25 mouse cellular contexts compared by ENCODE assay signal in the genomic region with DNA sequence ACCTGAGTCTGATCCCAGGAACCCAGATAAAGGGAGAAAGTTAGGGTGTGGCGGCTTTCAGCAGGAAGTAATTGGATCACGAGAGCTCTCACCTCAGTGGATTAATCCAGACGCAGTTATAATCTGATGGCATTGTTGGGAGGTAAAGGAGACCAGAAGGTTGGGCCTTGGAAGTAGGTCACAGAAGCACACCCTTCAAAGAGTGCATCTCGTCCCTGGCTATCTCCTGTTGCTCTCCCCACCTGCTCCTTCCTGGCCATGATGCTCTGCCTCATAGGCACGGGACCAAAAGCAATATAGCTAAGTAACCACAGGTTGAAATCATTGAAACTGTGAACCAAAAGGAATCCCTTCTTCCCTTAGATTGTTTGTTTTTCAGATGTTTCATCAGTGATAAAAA. TPM values are rescaled to one million over a fixed set of nuclear protein-coding genes. Genes with fewer than 3 reads are reported as not detected.
DNase-seq lines count a peak whose midpoint lies in the region; ATAC-seq and TF ChIP-seq lines count a peak whose summit lies in the region.
"Had no signal": no experiment of that assay in that cellular context is flagged by ENCODE, and none has a peak within 500 bp of the region (broad histone marks: within the 10 kb centered on the region; RNA-seq: fewer than 3 reads in every experiment).

No protein-coding gene starts in this region.

- no peak for TF ChIP-seq CTCF in cerebellum, adult 2 months (IDR thresholded peaks at IDR 0.05; ENCODE audit: borderline replicate concordance, insufficient read depth, low read depth, low read length)

- H3K4me1 ChIP-seq in cerebellum, adult 2 months (ENCODE audit: control insufficient read depth, insufficient read depth, low read length): peaks cover 8% of the 10 kb centered on the region
- no peaks in the 10 kb centered on the region for H3K4me1 ChIP-seq in heart, embryonic 11.5 days (ENCODE audit: control insufficient read depth, insufficient read depth, low read length)
- H3K4me1 ChIP-seq: forebrain, embryonic 13.5 days had no signal

- 13% methylated on average over 5 of the region's 5 CpGs for WGBS in cerebellum, adult 2 months
- 87% methylated on average over 5 of the region's 5 CpGs for WGBS in heart, embryonic 11.5 days (ENCODE audit: insufficient replicate concordance)

- no peak overlapping the region for H3K4me3 ChIP-seq in cerebellum, adult 2 months (replicated peaks; ENCODE audit: insufficient read depth, low read depth, low read length)
- H3K4me3 ChIP-seq in heart, embryonic 11.5 days (ENCODE audit: low read depth, low read length): no peak overlapping the region
- H3K4me3 ChIP-seq: forebrain, embryonic 13.5 days; forebrain, embryonic 15.5 days had no signal

- no peaks in the 10 kb centered on the region for H3K27me3 ChIP-seq in cerebellum, adult 2 months (ENCODE audit: control insufficient read depth, insufficient read depth, low read length)
- H3K27me3 ChIP-seq in heart, embryonic 11.5 days (ENCODE audit: control insufficient read depth, insufficient read depth, low read length): no peaks in the 10 kb centered on the region
- H3K27me3 ChIP-seq: CH12.LX; forebrain, embryonic 13.5 days; forebrain, embryonic 15.5 days; Patski had no signal

- H3K36me3 ChIP-seq in heart, embryonic 11.5 days (ENCODE audit: control insufficient read depth, insufficient read depth, low read length): peaks cover 21% of the 10 kb centered on the region

- peak; percentile 31 to 69 for DNase-seq in cerebellum, adult 2 months
- DNase-seq in cerebellum, postnatal 10 days: no peak
- peak; percentile 30 to 55 for DNase-seq in cerebellum, postnatal 25 days
- DNase-seq in cerebellum, adult 9-10 months: no peak
- peak; percentile 80 for DNase-seq in heart, adult 11 months
- DNase-seq in brain, adult 2 months (ENCODE audit: low read depth, low spot score): peak; percentile 51
- DNase-seq: adrenal gland, adult 8-10 months; adrenal gland, postnatal 14 days; adrenal gland, postnatal 36 days; B cell, adult 2 months; cerebellum, adult 11-12 months; cerebellum, adult 8-10 months; forebrain, postnatal 0 days had no signal

- H3K9me3 ChIP-seq in heart, embryonic 11.5 days (replicated peaks; ENCODE audit: control insufficient read depth, low read length): no peaks in the 10 kb centered on the region
- H3K9me3 ChIP-seq: forebrain, embryonic 13.5 days; forebrain, embryonic 15.5 days; G1E had no signal

- no peak for ATAC-seq in heart, embryonic 11.5 days (replicated peaks; ENCODE audit: insufficient number of reproducible peaks, low FRiP score, low TSS enrichment)
- ATAC-seq: activated CD4-positive, CD25-positive, alpha-beta regulatory T cell, adult 4 months; CD4-positive, CD25-positive, alpha-beta regulatory T cell, adult 4 months; forebrain, embryonic 13.5 days; forebrain, embryonic 15.5 days; forebrain, postnatal 0 days; Patski had no signal

- H3K4me2 ChIP-seq in heart, embryonic 11.5 days: no peak overlapping the region
- H3K4me2 ChIP-seq: forebrain, embryonic 13.5 days; forebrain, embryonic 15.5 days had no signal

- no peak for TF ChIP-seq POLR2A in cerebellum, adult 2 months (IDR thresholded peaks at IDR 0.05; ENCODE audit: borderline replicate concordance, insufficient read depth, low read length)

- H3K27ac ChIP-seq in cerebellum, adult 2 months (ENCODE audit: insufficient read depth, low read length): 0 out of 2 replicates have a peak overlapping the region, but pooled peaks have one; percentile 69
- H3K27ac ChIP-seq in heart, embryonic 11.5 days (ENCODE audit: low read depth, low read length): no peak overlapping the region
- H3K27ac ChIP-seq: forebrain, embryonic 13.5 days; forebrain, embryonic 15.5 days had no signal

- H3K9ac ChIP-seq in heart, embryonic 11.5 days (ENCODE audit: low read depth, low read length): no peak overlapping the region
- H3K9ac ChIP-seq: forebrain, embryonic 13.5 days; forebrain, embryonic 15.5 days; forebrain, postnatal 0 days had no signal

RNA-seq across cellular contexts. Expression of a gene that starts 13.5 kb away (rescaled TPM):
- polyA plus RNA-seq in cerebellum, adult 2 months (2012; rRNA removed): 24.1 and 24.2 TPM in 2 replicates
- 38.1 and 42.3 TPM in 2 replicates for polyA plus RNA-seq in heart, embryonic 11.5 days (2014; fragmentation: Nextera tagmentation; extraction: Ambion mirVana)

RNA-seq across cellular contexts. Expression of a gene that starts 13.6 kb away (rescaled TPM):
- polyA plus RNA-seq in cerebellum, adult 2 months (2012; rRNA removed): not detected in 2 replicates
- polyA plus RNA-seq in heart, embryonic 11.5 days (2014; fragmentation: Nextera tagmentation; extraction: Ambion mirVana): 0.73 and 1.0 TPM in 2 replicates
- polyA plus RNA-seq: activated CD4-positive, CD25-positive, alpha-beta regulatory T cell, adult 4 months; brain, embryonic 14.5 days; CD4-positive, CD25-positive, alpha-beta regulatory T cell, adult 4 months; embryonic facial prominence, embryonic 11.5 days; embryonic facial prominence, embryonic 14.5 days; forebrain, embryonic 11.5 days; forebrain, embryonic 13.5 days; G1E had no signal

RNA-seq across cellular contexts. Expression of a gene that starts 23.1 kb away (rescaled TPM):
- 60.7 and 62.4 TPM in 2 replicates for polyA plus RNA-seq in cerebellum, adult 2 months (2012; rRNA removed)
- polyA plus RNA-seq in heart, embryonic 11.5 days (2014; fragmentation: Nextera tagmentation; extraction: Ambion mirVana): 75.9 and 77.5 TPM in 2 replicates

RNA-seq across cellular contexts. Expression of a gene that starts 52.7 kb away (rescaled TPM):
- 31.1 and 31.3 TPM in 2 replicates for polyA plus RNA-seq in cerebellum, adult 2 months (2012; rRNA removed)
- 24.5 and 34.8 TPM in 2 replicates for polyA plus RNA-seq in heart, embryonic 11.5 days (2014; fragmentation: Nextera tagmentation; extraction: Ambion mirVana)
- polyA plus RNA-seq: G1E had no signal

Comparison
In these comparisons a context has a peak if more than half of its experiments do, and no peak if none do; other contexts are left out.
1. DNase-seq: peak in cerebellum, adult 2 months (2 of 2), cerebellum, postnatal 25 days (2 of 2), heart, adult 11 months (single experiment) and brain, adult 2 months (single experiment); none in cerebellum, postnatal 10 days (0 of 2) and cerebellum, adult 9-10 months (single experiment).